Mouse (Mus musculus) embryonic fibroblast, embryonic 13.5 days (primary cell): ENCODE results near the gene Cog1. TPM values are rescaled to one million over a fixed set of nuclear protein-coding genes. Genes with fewer than 3 reads are reported as not detected.

Source experiments
- H3K27ac ChIP-seq: 2 replicates; pipeline ENCODE4 v1.5.1; 2012; ENCODE audit warnings: low read length, control low read depth, inconsistent platforms; ENCODE audit not compliant: insufficient read depth
- H3K4me1 ChIP-seq: 2 replicates; pipeline ENCODE4 v1.6.1; 2011; ENCODE audit warnings: low read length; ENCODE audit not compliant: control insufficient read depth, insufficient read depth
- H3K4me3 ChIP-seq: 2 replicates; pipeline ENCODE4 v1.5.1; 2011; ENCODE audit warnings: mild to moderate bottlenecking, control low read depth, low read length; ENCODE audit not compliant: insufficient read depth
- CTCF ChIP-seq: IDR thresholded peaks from 2 replicates; pipeline ENCODE4 v1.5.1; 2011; ENCODE audit warnings: mild to moderate bottlenecking, control low read depth, low read length, moderate library complexity, borderline replicate concordance; ENCODE audit not compliant: insufficient read depth
- POLR2A ChIP-seq: IDR thresholded peaks from 2 replicates; pipeline ENCODE4 v1.6.1; 2011; ENCODE audit warnings: low read depth, mild to moderate bottlenecking, control low read depth, low read length, moderate library complexity
- polyA plus RNA-seq: library from polyadenylated mRNA; stranded (reverse); fragments of >200 nt; gene quantifications from 2 replicates; pipeline ENCODE4 v1.2.4, GENCODE M21; 2011; ENCODE audit warnings: low read depth; ENCODE audit not compliant: missing spikeins, insufficient read length

The Cog1 gene
- polyA plus RNA-seq, 1 experiment = 38.1 TPM

DNA sequence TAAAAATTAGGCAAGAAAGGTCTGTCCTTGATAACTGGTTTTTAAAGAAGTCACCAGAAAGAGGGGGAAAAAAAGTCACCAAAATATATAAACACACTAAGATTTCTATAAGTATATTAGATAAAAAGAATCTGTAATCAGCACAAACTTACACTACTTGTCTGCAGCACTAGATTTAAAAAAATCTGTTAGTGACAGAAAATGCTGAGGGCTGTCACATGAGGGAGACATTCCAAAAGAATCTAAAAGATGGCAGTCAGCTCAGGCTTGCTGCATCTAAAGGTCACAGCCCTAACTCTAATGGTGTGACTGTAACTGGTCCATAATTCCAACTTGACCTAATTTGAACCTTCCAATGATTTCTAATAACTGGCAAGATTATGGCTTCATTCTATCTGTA lies 33.0 kb downstream of the Cog1 start:
- no peak overlapping the region for H3K27ac ChIP-seq
- TF ChIP-seq CTCF (no peak), POLR2A (no peak)
- H3K4me1 ChIP-seq = peaks cover 5% of the 10 kb centered on the region; the same call in 1 of the 2 replicates
- H3K4me3 ChIP-seq = 0 out of 2 replicates have a peak overlapping the region, but pooled peaks have one; percentile 16

DNA sequence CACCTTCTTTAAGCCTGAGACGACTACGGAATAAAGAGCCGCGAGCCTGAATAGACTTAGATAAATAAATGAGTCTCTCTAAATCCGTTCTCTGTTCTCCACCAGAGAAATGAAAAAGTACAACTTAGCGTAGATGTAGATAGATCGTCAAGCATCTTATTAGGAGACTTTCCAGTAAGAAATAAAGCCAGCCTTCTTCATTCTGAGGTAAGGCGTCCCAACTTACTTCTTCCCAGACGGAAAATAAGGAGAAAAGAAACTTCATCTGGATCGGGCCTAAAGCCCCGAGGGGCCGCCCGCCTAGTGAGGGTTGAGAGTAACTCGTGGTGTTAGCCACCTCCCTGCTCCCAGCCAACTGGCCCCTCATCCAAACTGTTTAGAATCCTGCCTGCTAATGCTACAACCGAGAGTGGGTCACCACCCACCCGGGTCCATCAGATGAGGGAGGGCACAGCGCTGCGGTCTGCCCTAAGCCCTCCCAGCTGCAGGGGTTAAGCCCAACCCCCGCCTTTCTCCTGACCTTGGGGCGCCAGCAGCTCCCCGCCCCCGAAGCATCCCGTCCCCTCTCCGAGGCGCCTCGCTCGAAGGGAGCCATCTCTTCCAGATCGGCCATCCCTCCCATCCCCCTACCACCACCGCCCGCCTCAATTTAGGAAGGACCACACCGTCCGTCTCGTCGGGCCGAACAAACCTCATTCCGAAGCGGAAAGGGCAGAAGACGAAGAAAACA lies 34.1 kb downstream of the Cog1 start:
- peak overlapping the region; percentile 88 for H3K27ac ChIP-seq
- TF ChIP-seq CTCF = no peak
- TF ChIP-seq POLR2A = peak; percentile 50
- H3K4me1 ChIP-seq = peaks cover 5% of the 10 kb centered on the region; the same call in 1 of the 2 replicates

DNA sequence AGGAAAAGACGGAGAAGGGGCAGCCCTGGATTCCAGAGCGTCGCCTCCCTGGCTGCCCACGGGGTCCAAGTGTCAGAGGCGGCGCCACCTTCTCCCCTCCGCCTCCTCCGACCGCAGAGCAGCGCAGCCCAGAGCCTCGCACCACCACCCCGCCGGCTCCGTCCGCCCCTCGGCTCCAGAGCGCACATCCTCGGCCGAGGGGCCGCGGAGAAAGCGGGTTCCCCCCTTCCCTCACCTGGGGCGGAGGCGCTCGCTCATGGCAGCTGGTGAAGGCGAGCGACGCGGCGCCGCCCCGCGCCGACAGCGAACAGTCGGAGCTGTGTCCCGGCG lies 34.6 kb downstream of the Cog1 start:
- Histone ChIP-seq H3K4me3 (peak overlapping the region; percentile 70), H3K27ac (peak overlapping the region; percentile 88), H3K4me1 (peaks cover 5% of the 10 kb centered on the region; the same call in 1 of the 2 replicates)
- TF ChIP-seq CTCF (no peak), POLR2A (no peak)

More for the DNA sequence above, 34.1 kb downstream of the Cog1 start:
- peak overlapping the region; percentile 70 for H3K4me3 ChIP-seq

DNA sequence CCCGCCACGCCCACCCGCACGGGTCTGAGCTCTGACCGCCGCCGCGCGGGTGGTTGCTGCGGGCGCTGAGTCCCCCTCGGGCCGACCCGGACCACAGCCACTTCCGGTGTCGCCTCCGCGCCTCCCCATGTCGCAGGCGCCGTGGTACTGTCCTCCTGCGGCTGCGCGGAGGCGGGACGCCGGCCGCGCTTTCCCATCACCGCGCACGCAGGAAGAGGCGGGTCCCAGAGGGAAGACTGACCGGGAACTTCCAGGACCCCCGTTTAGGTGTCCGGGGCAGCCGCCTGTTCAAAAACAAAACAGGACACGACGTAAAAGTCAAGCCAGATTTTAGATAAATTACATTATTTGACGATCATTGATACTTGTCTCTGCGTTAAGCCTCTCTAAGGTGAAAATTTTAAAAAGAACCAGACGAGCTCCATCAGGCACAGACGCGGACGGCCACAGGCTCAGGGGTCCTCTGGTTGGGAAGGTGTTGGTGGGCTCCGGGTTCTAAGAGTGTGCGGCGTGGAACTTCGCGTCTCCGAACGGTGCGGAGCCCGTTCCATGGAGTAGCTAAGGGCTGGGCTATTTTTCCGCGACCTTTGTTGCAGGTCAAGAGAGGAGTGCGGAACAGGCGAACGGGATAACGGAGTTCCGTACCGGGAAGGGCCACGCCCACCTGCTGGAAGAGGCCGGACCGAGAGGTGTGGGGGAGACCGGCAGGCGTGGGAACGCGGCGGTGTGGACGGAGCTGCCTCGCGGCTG lies 35.2 kb downstream of the Cog1 start, which contains the start of the genes Fam104a and D11Wsu47e:
Gene Fam104a (minus strand): TSS at position 199 of the 750 bp plus-strand sequence.
Gene D11Wsu47e (plus strand): TSS at position 456 of the 750 bp plus-strand sequence.
- H3K27ac ChIP-seq = peak within 1 kb of the TSS; percentile 88
- peak within 1 kb of the TSS; percentile 72 for H3K4me3 ChIP-seq
- peaks cover 5% of the 10 kb centered on the region; the same call in 1 of the 2 replicates for H3K4me1 ChIP-seq
- no peak for TF ChIP-seq CTCF
- peak; percentile 70 for TF ChIP-seq POLR2A

DNA sequence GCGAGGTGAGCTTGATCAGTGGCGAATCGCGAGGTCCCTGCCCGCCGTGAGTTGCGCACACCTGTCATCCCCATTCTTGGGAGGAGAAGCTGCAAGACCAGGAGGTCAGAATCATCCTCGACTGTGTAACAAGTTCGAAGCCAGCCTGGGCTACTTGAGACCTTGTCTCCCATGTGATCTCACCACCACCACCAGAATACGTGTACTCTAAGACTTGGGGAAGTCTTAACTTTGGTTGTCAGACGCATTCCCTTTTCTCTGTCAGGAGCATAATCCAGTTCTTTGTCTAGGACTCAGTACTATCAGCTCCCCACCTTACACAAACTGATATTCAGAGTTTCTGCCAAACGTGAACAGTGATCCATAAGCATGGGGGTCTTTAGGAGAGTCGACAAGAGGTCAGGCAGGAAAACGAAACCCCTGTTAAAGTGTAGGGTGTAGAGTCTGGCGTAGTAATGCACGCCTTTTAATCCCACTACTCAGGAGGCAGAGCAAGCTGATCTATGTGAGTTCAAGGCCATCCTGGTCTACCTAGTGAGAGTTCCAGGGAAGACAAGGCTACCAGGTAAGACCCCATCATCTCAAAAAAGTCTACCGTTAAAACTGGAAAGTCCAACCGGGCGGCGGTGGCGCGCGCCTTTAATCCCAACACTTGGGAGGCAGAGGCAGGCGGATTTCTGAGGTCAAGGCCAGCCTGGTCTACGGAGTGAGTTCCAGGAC lies 35.9 kb downstream of the Cog1 start:
- Histone ChIP-seq H3K4me3 (peak overlapping the region; percentile 72), H3K4me1 (peaks cover 5% of the 10 kb centered on the region; the same call in 1 of the 2 replicates), H3K27ac (no peak overlapping the region)
- TF ChIP-seq CTCF (no peak), POLR2A (no peak; the same call in 1 of the 2 replicates)

DNA sequence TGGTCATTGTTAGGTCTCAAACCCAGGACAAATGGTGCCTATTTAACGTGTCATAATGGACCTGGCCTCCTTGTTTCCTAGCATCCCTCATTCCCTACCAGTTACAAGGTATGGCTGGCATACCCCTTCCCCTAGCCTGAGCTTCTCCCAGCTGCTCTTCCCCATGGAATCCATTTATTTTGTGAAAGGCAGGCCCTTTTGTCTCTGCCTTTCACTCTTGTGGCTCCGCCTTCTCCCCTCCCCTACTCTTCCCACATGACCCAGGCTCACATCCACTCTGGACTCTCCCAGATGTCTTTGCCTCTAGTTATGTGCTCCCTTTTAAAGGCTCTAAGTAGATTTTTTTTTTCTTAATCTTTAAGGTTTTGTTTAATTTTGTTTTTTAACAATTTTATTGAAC lies 38.1 kb downstream of the Cog1 start:
- Histone ChIP-seq H3K4me3 (no peak overlapping the region), H3K27ac (no peak overlapping the region), H3K4me1 (0 out of 2 replicates have a peak, but pooled peaks cover 2% of the 10 kb centered on the region)
- TF ChIP-seq CTCF = no peak

DNA sequence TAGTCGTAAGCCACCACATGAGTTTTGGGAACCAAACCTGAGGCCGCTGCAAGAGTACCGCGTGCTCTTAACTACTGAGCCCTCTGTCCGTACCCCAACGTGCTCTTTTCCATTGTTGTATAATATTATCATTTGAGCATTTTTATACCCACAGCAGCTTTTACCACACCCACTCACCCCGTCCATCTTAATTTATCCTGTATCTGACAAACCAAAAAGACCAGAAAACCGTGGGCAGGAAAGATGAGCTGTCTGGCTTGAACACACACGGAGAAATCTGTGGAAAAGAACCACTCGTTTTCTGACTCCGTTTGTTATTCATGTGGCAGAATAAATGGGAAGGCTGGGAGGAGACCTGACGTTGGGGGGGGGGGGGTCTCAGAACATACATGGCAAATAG lies 41.5 kb downstream of the Cog1 start:
- no peak overlapping the region for H3K4me3 ChIP-seq
- 0 out of 2 replicates have a peak, but pooled peaks cover 2% of the 10 kb centered on the region for H3K4me1 ChIP-seq
- TF ChIP-seq POLR2A (no peak), CTCF (no peak)
- H3K27ac ChIP-seq = no peak overlapping the region

DNA sequence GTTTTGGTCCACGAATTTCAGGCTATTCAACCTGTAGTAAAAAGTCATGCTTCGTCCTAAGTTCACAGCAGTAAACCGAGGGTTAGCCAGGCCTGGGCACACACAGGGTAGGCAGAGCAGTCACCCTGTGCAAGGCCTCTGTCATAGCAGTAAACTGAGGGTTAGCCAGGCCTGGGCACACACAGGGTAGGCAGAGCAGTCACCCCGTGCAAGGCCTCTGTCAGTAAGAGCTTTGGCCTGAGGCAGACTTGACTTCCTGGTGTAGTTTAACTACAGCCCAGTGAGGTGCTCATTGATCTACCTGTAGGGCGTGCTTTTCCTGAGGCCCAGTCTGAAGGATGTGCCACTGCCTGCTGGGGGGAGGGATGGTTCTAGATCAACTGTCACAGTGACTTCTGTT lies 42.3 kb downstream of the Cog1 start:
- Histone ChIP-seq H3K27ac (no peak overlapping the region), H3K4me3 (no peak overlapping the region), H3K4me1 (no peaks in the 10 kb centered on the region)
- TF ChIP-seq POLR2A (no peak), CTCF (no peak)

DNA sequence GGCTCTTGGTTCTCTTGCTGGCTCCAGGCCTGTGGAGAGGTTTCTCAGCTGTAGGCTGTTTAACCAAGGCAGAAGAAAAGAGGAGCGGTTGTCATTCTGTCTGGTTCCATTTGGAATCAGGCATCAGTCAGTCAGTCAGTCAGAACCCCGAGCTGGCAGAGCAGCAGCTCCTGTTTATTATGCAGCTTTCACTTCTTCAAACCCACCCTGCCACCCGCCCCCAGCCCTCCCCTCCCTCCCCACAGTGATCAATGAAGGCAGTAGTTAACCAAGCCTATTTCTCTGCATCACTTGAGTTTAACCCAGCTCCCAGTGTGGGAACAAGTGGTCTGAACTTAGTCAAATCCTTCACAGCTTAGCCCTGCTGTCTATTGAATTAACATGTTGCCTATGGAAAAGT lies 42.9 kb downstream of the Cog1 start:
- no peak overlapping the region for H3K4me3 ChIP-seq
- TF ChIP-seq POLR2A (no peak), CTCF (no peak)

More for the DNA sequence above, 42.9 kb downstream of the Cog1 start:
- Histone ChIP-seq H3K4me1 (no peaks in the 10 kb centered on the region), H3K27ac (no peak overlapping the region)
